Comparison of ENCODE assay signal across 26 mouse cellular contexts in genomic region chr8:116989842-116990241, GRCm38 (mm10). TPM values are rescaled to one million over a fixed set of nuclear protein-coding genes. Genes with fewer than 3 reads are reported as not detected.
DNase-seq lines count a peak whose midpoint lies in the region; ATAC-seq and TF ChIP-seq lines count a peak whose summit lies in the region.
"Had no signal": no experiment of that assay in that cellular context is flagged by ENCODE, and none has a peak within 500 bp of the region (broad histone marks: within the 10 kb centered on the region; RNA-seq: fewer than 3 reads in every experiment).

No protein-coding gene starts in this region.

- peaks cover 21% of the 10 kb centered on the region for H3K79me2 ChIP-seq in MEL (ENCODE audit: control insufficient read depth, insufficient read depth, low read length, poor library complexity)

- no peak overlapping the region for H3K4me2 ChIP-seq in kidney, postnatal 0 days (ENCODE audit: low read length)
- H3K4me2 ChIP-seq in midbrain, embryonic 11.5 days, result no peak overlapping the region
- H3K4me2 ChIP-seq in midbrain, embryonic 14.5 days (ENCODE audit: low read length), result no peak overlapping the region
- no peak overlapping the region for H3K4me2 ChIP-seq in forebrain, embryonic 14.5 days (ENCODE audit: low read length)
- H3K4me2 ChIP-seq: embryonic facial prominence, embryonic 12.5 days; forebrain, embryonic 15.5 days; heart, embryonic 15.5 days; kidney, embryonic 15.5 days; limb, embryonic 15.5 days; midbrain, embryonic 12.5 days had no signal

- TF ChIP-seq EP300 in MEL (IDR thresholded peaks at IDR 0.05; ENCODE audit: low read depth in 1 of 2, low read length in 2 of 2), result no peak

- H3K9ac ChIP-seq in kidney, postnatal 0 days (ENCODE audit: low read depth, low read length), result no peak overlapping the region
- H3K9ac ChIP-seq in midbrain, embryonic 11.5 days (ENCODE audit: low read length), result no peak overlapping the region
- H3K9ac ChIP-seq in midbrain, embryonic 14.5 days (replicated peaks; ENCODE audit: low read length), result no peak overlapping the region
- no peak overlapping the region for H3K9ac ChIP-seq in MEL (ENCODE audit: control insufficient read depth, low read depth, low read length, poor library complexity, severe bottlenecking)
- no peak overlapping the region for H3K9ac ChIP-seq in forebrain, embryonic 14.5 days (ENCODE audit: low read length)
- H3K9ac ChIP-seq: embryonic facial prominence, embryonic 12.5 days; forebrain, embryonic 15.5 days; heart, embryonic 15.5 days; kidney, embryonic 15.5 days; limb, embryonic 15.5 days; midbrain, embryonic 12.5 days had no signal

- H3K4me1 ChIP-seq in kidney, postnatal 0 days (replicated peaks; ENCODE audit: insufficient read depth, low read length), result 0 out of 2 replicates have a peak, but pooled peaks cover 8% of the 10 kb centered on the region
- peaks cover 7% of the 10 kb centered on the region for H3K4me1 ChIP-seq in midbrain, embryonic 11.5 days (ENCODE audit: control insufficient read depth, insufficient read depth, low read length)
- peaks cover 7% of the 10 kb centered on the region; the same call in 1 of the 2 replicates for H3K4me1 ChIP-seq in midbrain, embryonic 14.5 days (ENCODE audit: control insufficient read depth, insufficient read depth, low read length)
- H3K4me1 ChIP-seq in MEL (ENCODE audit: control insufficient read depth in 1 of 2, insufficient read depth in 2 of 2, low read length in 2 of 2), result peaks cover 0 to 17% of the 10 kb centered on the region in 2 experiments; a peak in 3 of 4 replicates
- H3K4me1 ChIP-seq in forebrain, embryonic 14.5 days (ENCODE audit: control insufficient read depth, insufficient read depth, low read length), result peaks cover 8% of the 10 kb centered on the region; the same call in 1 of the 2 replicates

- no peak overlapping the region for H3K4me3 ChIP-seq in kidney, postnatal 0 days (replicated peaks; ENCODE audit: low read depth, low read length)
- H3K4me3 ChIP-seq in midbrain, embryonic 11.5 days (ENCODE audit: low read depth, low read length), result no peak overlapping the region
- H3K4me3 ChIP-seq in midbrain, embryonic 14.5 days (replicated peaks; ENCODE audit: low read depth, low read length), result no peak overlapping the region
- no peak overlapping the region for H3K4me3 ChIP-seq in MEL (ENCODE audit: control insufficient read depth in 1 of 2, insufficient read depth in 1 of 2, low read depth in 2 of 2, low read length in 2 of 2)
- H3K4me3 ChIP-seq in forebrain, embryonic 14.5 days (ENCODE audit: low read depth, low read length), result no peak overlapping the region
- H3K4me3 ChIP-seq: embryonic facial prominence, embryonic 12.5 days; erythroblast, embryonic 14.5 days; forebrain, embryonic 15.5 days; heart, embryonic 15.5 days; kidney, embryonic 15.5 days; limb, embryonic 15.5 days; midbrain, embryonic 12.5 days; myocyte had no signal

- H3K27ac ChIP-seq in kidney, postnatal 0 days, result no peak overlapping the region
- no peak overlapping the region for H3K27ac ChIP-seq in midbrain, embryonic 11.5 days (ENCODE audit: low read depth, low read length)
- H3K27ac ChIP-seq in midbrain, embryonic 14.5 days (replicated peaks; ENCODE audit: low read depth, low read length), result no peak overlapping the region
- no peak overlapping the region for H3K27ac ChIP-seq in MEL (ENCODE audit: control insufficient read depth, low read depth, low read length)
- H3K27ac ChIP-seq in forebrain, embryonic 14.5 days (ENCODE audit: low read depth, low read length), result no peak overlapping the region
- H3K27ac ChIP-seq: embryonic facial prominence, embryonic 12.5 days; forebrain, embryonic 15.5 days; heart, embryonic 15.5 days; kidney, embryonic 15.5 days; limb, embryonic 15.5 days; midbrain, embryonic 12.5 days had no signal

- H3K27me3 ChIP-seq in kidney, postnatal 0 days (ENCODE audit: insufficient read depth, low read length), result no peaks in the 10 kb centered on the region
- H3K27me3 ChIP-seq in midbrain, embryonic 11.5 days (ENCODE audit: control insufficient read depth, insufficient read depth, low read length), result no peaks in the 10 kb centered on the region
- H3K27me3 ChIP-seq in midbrain, embryonic 14.5 days (ENCODE audit: control insufficient read depth, insufficient read depth, low read length), result no peaks in the 10 kb centered on the region
- H3K27me3 ChIP-seq in MEL (ENCODE audit: control insufficient read depth in 1 of 2, insufficient read depth in 2 of 2, low read length in 2 of 2), result no peaks in the 10 kb centered on the region
- no peaks in the 10 kb centered on the region for H3K27me3 ChIP-seq in forebrain, embryonic 14.5 days (replicated peaks; ENCODE audit: control insufficient read depth, insufficient read depth, low read length)
- H3K27me3 ChIP-seq: embryonic facial prominence, embryonic 12.5 days; forebrain, embryonic 15.5 days; heart, embryonic 15.5 days; kidney, embryonic 15.5 days; limb, embryonic 15.5 days; midbrain, embryonic 12.5 days had no signal

- no peak for TF ChIP-seq RAD21 in MEL (IDR thresholded peaks at IDR 0.05; ENCODE audit: low read depth, low read length)

- TF ChIP-seq CTCF in kidney, postnatal 0 days (IDR thresholded peaks at IDR 0.05; ENCODE audit: low read depth), result peak; percentile 31; the same call in 1 of the 2 replicates
- TF ChIP-seq CTCF in MEL (IDR thresholded peaks at IDR 0.05 in 2 of 3, conservative IDR thresholded peaks at IDR 0.05 in 1 of 3; ENCODE audit: control insufficient read depth in 1 of 3, insufficient read depth in 1 of 3, low read depth in 2 of 3, low read length in 3 of 3, poor library complexity in 1 of 3, severe bottlenecking in 1 of 3), result peak in 2 of 3 experiments; percentile 18; a peak in 2 of 6 replicates

- 98% methylated on average over 3 of the region's 3 CpGs for WGBS in kidney, postnatal 0 days
- WGBS in midbrain, embryonic 11.5 days, result 96% methylated on average over 3 of the region's 3 CpGs
- WGBS in midbrain, embryonic 14.5 days, result over 99% methylated on average over 3 of the region's 3 CpGs
- 94% methylated on average over 3 of the region's 3 CpGs for WGBS in forebrain, embryonic 14.5 days

- no peak for DNase-seq in kidney, postnatal 0 days (ENCODE audit: low spot score)
- no peak for DNase-seq in kidney, adult 11 months
- DNase-seq in midbrain, embryonic 11.5 days (ENCODE audit: low spot score, missing footprints), result peak; percentile 26
- DNase-seq in midbrain, embryonic 14.5 days, result no peak
- peak; percentile 44 for DNase-seq in MEL (ENCODE audit: low read depth, low spot score)
- DNase-seq in naive thymus-derived CD4-positive, alpha-beta T cell, adult 2 months (ENCODE audit: low read depth), result peak; percentile 23
- no peak for DNase-seq in forebrain, embryonic 14.5 days (ENCODE audit: low spot score)
- DNase-seq in testis, postnatal 14 days (ENCODE audit: low spot score), result no peak
- DNase-seq: adrenal gland, postnatal 10 days; cerebellum, adult 9-11 months; gastrocnemius, postnatal 14 days; heart, adult 18-20 months; heart, postnatal 4 days; layer of hippocampus, postnatal 36 days; lung, adult 2 months; thymus, postnatal 36 days had no signal

- ATAC-seq in kidney, postnatal 0 days (replicated peaks; ENCODE audit: low FRiP score, low read depth), result no peak
- ATAC-seq in midbrain, embryonic 11.5 days (ENCODE audit: low FRiP score), result no peak
- ATAC-seq in midbrain, embryonic 14.5 days (ENCODE audit: low FRiP score, low TSS enrichment), result no peak
- no peak for ATAC-seq in forebrain, embryonic 14.5 days
- ATAC-seq: forebrain, embryonic 15.5 days; hindbrain, embryonic 16.5 days had no signal

- H3K36me3 ChIP-seq in kidney, postnatal 0 days (ENCODE audit: insufficient read depth, low read length), result peaks cover 13% of the 10 kb centered on the region; the same call in 1 of the 2 replicates
- 0 out of 2 replicates have a peak, but pooled peaks cover 2% of the 10 kb centered on the region for H3K36me3 ChIP-seq in midbrain, embryonic 11.5 days (ENCODE audit: control insufficient read depth, insufficient read depth, low read length)
- H3K36me3 ChIP-seq in midbrain, embryonic 14.5 days (ENCODE audit: control insufficient read depth, insufficient read depth, low read length), result 0 out of 2 replicates have a peak, but pooled peaks cover 7% of the 10 kb centered on the region
- peaks cover 0 to 4% of the 10 kb centered on the region in 2 experiments; a peak in 1 of 4 replicates for H3K36me3 ChIP-seq in MEL (ENCODE audit: control insufficient read depth in 1 of 2, insufficient read depth in 2 of 2, low read length in 2 of 2)
- no peaks in the 10 kb centered on the region; the same call in 1 of the 2 replicates for H3K36me3 ChIP-seq in forebrain, embryonic 14.5 days (ENCODE audit: control insufficient read depth, insufficient read depth, low read length)
- H3K36me3 ChIP-seq: forebrain, embryonic 15.5 days had no signal

- no peak for TF ChIP-seq POLR2A in MEL (IDR thresholded peaks at IDR 0.05; ENCODE audit: control insufficient read depth in 1 of 2, insufficient read depth in 1 of 2, low read depth in 1 of 2, low read length in 2 of 2, poor library complexity in 1 of 2)

- H3K9me3 ChIP-seq in kidney, postnatal 0 days (replicated peaks; ENCODE audit: low read length), result no peaks in the 10 kb centered on the region
- no peaks in the 10 kb centered on the region for H3K9me3 ChIP-seq in midbrain, embryonic 11.5 days (ENCODE audit: control insufficient read depth, low read length)
- no peaks in the 10 kb centered on the region for H3K9me3 ChIP-seq in midbrain, embryonic 14.5 days (ENCODE audit: control insufficient read depth, low read length)
- no peaks in the 10 kb centered on the region for H3K9me3 ChIP-seq in MEL (replicated peaks; ENCODE audit: insufficient read depth, low read length)
- no peaks in the 10 kb centered on the region for H3K9me3 ChIP-seq in forebrain, embryonic 14.5 days (replicated peaks; ENCODE audit: control insufficient read depth, low read length)
- H3K9me3 ChIP-seq: embryonic facial prominence, embryonic 12.5 days; forebrain, embryonic 15.5 days; heart, embryonic 15.5 days; kidney, embryonic 15.5 days; limb, embryonic 15.5 days; midbrain, embryonic 12.5 days had no signal

RNA-seq across cellular contexts. Expression of gene Gcsh, which starts 3.5 kb away (rescaled TPM):
- 233 and 239 TPM in 2 replicates for polyA plus RNA-seq in kidney, postnatal 0 days (2015; fragmentation: Nextera tagmentation; extraction: Ambion mirVana)
- 146 and 158 TPM in 2 replicates for polyA plus RNA-seq in midbrain, embryonic 11.5 days (2014; fragmentation: Nextera tagmentation; extraction: Ambion mirVana)
- polyA plus RNA-seq in midbrain, embryonic 14.5 days (2014; fragmentation: Nextera tagmentation; extraction: Ambion mirVana), result 82.2 and 87.5 TPM in 2 replicates
- total RNA-seq in MEL (2012; rRNA removed), result 118 and 137 TPM in 2 replicates
- polyA plus RNA-seq in MEL (2012; ENCODE audit: insufficient read depth in 1 of 2, insufficient read length in 2 of 2, low read depth in 1 of 2, low replicate concordance in 2 of 2, missing spikeins in 1 of 2), result 10 to 100 TPM in 1 of 2 experiments, not detected in 1; 77.1 TPM
- 85.8 and 112 TPM in 2 replicates for polyA plus RNA-seq in forebrain, embryonic 14.5 days (2014; fragmentation: Nextera tagmentation; extraction: Ambion mirVana)

RNA-seq across cellular contexts. Expression of gene 1700030J22Rik, which starts 11.1 kb away (rescaled TPM):
- polyA plus RNA-seq in kidney, postnatal 0 days (2015; fragmentation: Nextera tagmentation; extraction: Ambion mirVana), result 1.4 and 1.6 TPM in 2 replicates
- 2.7 and 3.8 TPM in 2 replicates for polyA plus RNA-seq in midbrain, embryonic 11.5 days (2014; fragmentation: Nextera tagmentation; extraction: Ambion mirVana)
- polyA plus RNA-seq in midbrain, embryonic 14.5 days (2014; fragmentation: Nextera tagmentation; extraction: Ambion mirVana), result 5.6 and 6.3 TPM in 2 replicates
- total RNA-seq in MEL (2012; rRNA removed), result 0.15 and 0.16 TPM in 2 replicates
- under 1 TPM in 1 of 2 experiments, not detected in 1; 0.38 TPM for polyA plus RNA-seq in MEL (2012; ENCODE audit: insufficient read depth in 1 of 2, insufficient read length in 2 of 2, low read depth in 1 of 2, low replicate concordance in 2 of 2, missing spikeins in 1 of 2)
- polyA plus RNA-seq in forebrain, embryonic 14.5 days (2014; fragmentation: Nextera tagmentation; extraction: Ambion mirVana), result 3.9 TPM in 2 replicates
- total RNA-seq: neutrophil, adult 5-6 weeks had no signal

RNA-seq across cellular contexts. Expression of gene Atmin, which starts 46.6 kb away (rescaled TPM):
- 9.7 and 10.3 TPM in 2 replicates for polyA plus RNA-seq in kidney, postnatal 0 days (2015; fragmentation: Nextera tagmentation; extraction: Ambion mirVana)
- 16.8 and 17.5 TPM in 2 replicates for polyA plus RNA-seq in midbrain, embryonic 11.5 days (2014; fragmentation: Nextera tagmentation; extraction: Ambion mirVana)
- polyA plus RNA-seq in midbrain, embryonic 14.5 days (2014; fragmentation: Nextera tagmentation; extraction: Ambion mirVana), result 21.2 and 26.3 TPM in 2 replicates
- 17.3 and 19.7 TPM in 2 replicates for total RNA-seq in MEL (2012; rRNA removed)
- polyA plus RNA-seq in MEL (2012; ENCODE audit: insufficient read depth in 1 of 2, insufficient read length in 2 of 2, low read depth in 1 of 2, low replicate concordance in 2 of 2, missing spikeins in 1 of 2), result 10 to 100 TPM in 1 of 2 experiments, not detected in 1; 34.5 TPM
- 16.4 and 16.9 TPM in 2 replicates for polyA plus RNA-seq in forebrain, embryonic 14.5 days (2014; fragmentation: Nextera tagmentation; extraction: Ambion mirVana)

Comparison
In these comparisons a context has a peak if more than half of its experiments do, and no peak if none do; other contexts are left out.
1. DNase-seq: peak in midbrain, embryonic 11.5 days (single experiment), MEL (single experiment) and naive thymus-derived CD4-positive, alpha-beta T cell, adult 2 months (single experiment); none in kidney, postnatal 0 days (single experiment), kidney, adult 11 months (single experiment), midbrain, embryonic 14.5 days (single experiment), forebrain, embryonic 14.5 days (single experiment) and testis, postnatal 14 days (single experiment).